Comparison of ENCODE assay signal across 9 mouse cellular contexts in genomic region chrX:99540087-99540576, GRCm38 (mm10).
DNase-seq lines count a peak whose midpoint lies in the region; ATAC-seq lines count a peak whose summit lies in the region.
"Had no signal": no experiment of that assay in that cellular context is flagged by ENCODE, and none has a peak within 500 bp of the region (broad histone marks: within the 10 kb centered on the region; RNA-seq: fewer than 3 reads in every experiment).

No protein-coding gene starts in this region.

- H3K36me3 ChIP-seq in embryonic facial prominence, embryonic 15.5 days = no peaks in the 10 kb centered on the region
- H3K36me3 ChIP-seq in kidney, embryonic 14.5 days (ENCODE audit: control insufficient read depth, insufficient read depth, low read length) = no peaks in the 10 kb centered on the region
- no peaks in the 10 kb centered on the region for H3K36me3 ChIP-seq in neural tube, embryonic 14.5 days (ENCODE audit: control insufficient read depth, insufficient read depth, low read length)
- H3K36me3 ChIP-seq: limb, embryonic 12.5 days had no signal

- H3K9ac ChIP-seq in embryonic facial prominence, embryonic 15.5 days = no peak overlapping the region
- H3K9ac ChIP-seq in kidney, embryonic 14.5 days (ENCODE audit: low read depth, low read length) = no peak overlapping the region
- no peak overlapping the region for H3K9ac ChIP-seq in neural tube, embryonic 14.5 days (replicated peaks; ENCODE audit: low read depth, low read length)
- H3K9ac ChIP-seq: limb, embryonic 12.5 days had no signal

- H3K4me2 ChIP-seq in embryonic facial prominence, embryonic 15.5 days (replicated peaks) = no peak overlapping the region
- no peak overlapping the region for H3K4me2 ChIP-seq in kidney, embryonic 14.5 days (replicated peaks; ENCODE audit: low read depth, low read length)
- no peak overlapping the region for H3K4me2 ChIP-seq in neural tube, embryonic 14.5 days (ENCODE audit: low read depth, low read length)
- H3K4me2 ChIP-seq: limb, embryonic 12.5 days had no signal

- WGBS in embryonic facial prominence, embryonic 15.5 days = 45% methylated on average over 6 of the region's 6 CpGs
- whole genome bisulfite sequencing in kidney, embryonic 14.5 days = 66% methylated on average over 6 of the region's 6 CpGs
- 50% methylated on average over 6 of the region's 6 CpGs for WGBS in neural tube, embryonic 14.5 days

- H3K4me1 ChIP-seq in embryonic facial prominence, embryonic 15.5 days = 0 out of 2 replicates have a peak, but pooled peaks cover 5% of the 10 kb centered on the region
- H3K4me1 ChIP-seq in kidney, embryonic 14.5 days (ENCODE audit: control insufficient read depth, insufficient read depth, low read length) = no peaks in the 10 kb centered on the region
- no peaks in the 10 kb centered on the region for H3K4me1 ChIP-seq in neural tube, embryonic 14.5 days (ENCODE audit: control insufficient read depth, insufficient read depth, low read length)
- H3K4me1 ChIP-seq: limb, embryonic 12.5 days had no signal

- peaks cover 7% of the 10 kb centered on the region for H3K27me3 ChIP-seq in embryonic facial prominence, embryonic 15.5 days
- no peaks in the 10 kb centered on the region for H3K27me3 ChIP-seq in kidney, embryonic 14.5 days (ENCODE audit: control insufficient read depth, insufficient read depth, low read length)
- H3K27me3 ChIP-seq in neural tube, embryonic 14.5 days (ENCODE audit: control insufficient read depth, insufficient read depth, low read length) = no peaks in the 10 kb centered on the region

- H3K4me3 ChIP-seq in embryonic facial prominence, embryonic 15.5 days (replicated peaks) = no peak overlapping the region
- H3K4me3 ChIP-seq in kidney, embryonic 14.5 days (ENCODE audit: low read length) = no peak overlapping the region
- no peak overlapping the region for H3K4me3 ChIP-seq in neural tube, embryonic 14.5 days (ENCODE audit: low read depth, low read length)
- H3K4me3 ChIP-seq: limb, embryonic 12.5 days had no signal

- ATAC-seq in embryonic facial prominence, embryonic 15.5 days (ENCODE audit: insufficient number of reproducible peaks, low FRiP score, low TSS enrichment, low read depth) = peak; percentile 82
- 0 out of 2 replicates have a peak, but pooled peaks have one; percentile 43 for ATAC-seq in kidney, embryonic 14.5 days (ENCODE audit: low FRiP score, low TSS enrichment)
- ATAC-seq in neural tube, embryonic 14.5 days (ENCODE audit: low read depth) = peak; percentile 92
- no peak for ATAC-seq in megakaryocyte-erythroid progenitor cell, adult 5-6 weeks (replicated peaks; ENCODE audit: low FRiP score, low TSS enrichment, poor library complexity, severe bottlenecking)

- peak; percentile 90 for DNase-seq in left cerebral cortex, postnatal 4 days
- DNase-seq in left cerebral cortex, adult 9 months (ENCODE audit: low spot score in 2 of 2) = no peak
- no peak for DNase-seq in urinary bladder, postnatal 4 days (ENCODE audit: low spot score in 2 of 2)
- no peak for DNase-seq in cerebellum, adult 9-10 months

- intact Hi-C loops in left cerebral cortex, postnatal 4 days (cut with DNase I) = no loop called here

- no peaks in the 10 kb centered on the region for H3K9me3 ChIP-seq in embryonic facial prominence, embryonic 15.5 days (replicated peaks)
- H3K9me3 ChIP-seq in kidney, embryonic 14.5 days (ENCODE audit: control insufficient read depth, low read length) = no peaks in the 10 kb centered on the region
- H3K9me3 ChIP-seq in neural tube, embryonic 14.5 days (ENCODE audit: control insufficient read depth, low read length) = no peaks in the 10 kb centered on the region
- H3K9me3 ChIP-seq: limb, embryonic 12.5 days had no signal

- H3K27ac ChIP-seq in embryonic facial prominence, embryonic 15.5 days (replicated peaks) = no peak overlapping the region
- no peak overlapping the region for H3K27ac ChIP-seq in kidney, embryonic 14.5 days (ENCODE audit: low read depth, low read length)
- H3K27ac ChIP-seq in neural tube, embryonic 14.5 days (ENCODE audit: low read depth, low read length) = no peak overlapping the region
- H3K27ac ChIP-seq: limb, embryonic 12.5 days had no signal
